Mouse (Mus musculus) 3T3-L1 (cell line): Measurements from ENCODE around the gene Bcas3.

Experiments
- DNase-seq: peaks from one replicate; pipeline ENCODE4 v3.0.0-alpha.2; 2015; ENCODE audit warnings: low read depth, low spot score

The Bcas3 gene

DNA sequence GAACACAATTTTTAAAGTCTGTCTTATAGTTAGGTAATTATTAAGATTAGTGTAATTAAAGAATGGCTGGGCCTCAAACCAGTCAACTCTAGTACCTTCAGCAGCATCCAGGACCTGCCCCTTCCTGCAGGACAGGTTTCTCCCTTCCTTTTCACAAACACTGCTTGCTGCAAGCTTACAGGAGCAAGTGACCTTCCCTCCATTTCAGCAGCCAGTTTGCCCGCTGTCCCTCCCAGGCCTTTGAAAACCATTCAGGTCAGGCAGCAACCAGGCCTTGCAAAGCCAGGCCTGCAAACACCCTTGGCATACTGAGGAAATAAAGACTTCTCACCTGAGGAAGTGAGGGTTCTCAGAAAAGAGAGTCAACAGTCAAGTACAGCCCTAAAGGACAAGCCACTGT, 438.2 kb downstream of the Bcas3 start:
- DNase-seq = no peak

DNA sequence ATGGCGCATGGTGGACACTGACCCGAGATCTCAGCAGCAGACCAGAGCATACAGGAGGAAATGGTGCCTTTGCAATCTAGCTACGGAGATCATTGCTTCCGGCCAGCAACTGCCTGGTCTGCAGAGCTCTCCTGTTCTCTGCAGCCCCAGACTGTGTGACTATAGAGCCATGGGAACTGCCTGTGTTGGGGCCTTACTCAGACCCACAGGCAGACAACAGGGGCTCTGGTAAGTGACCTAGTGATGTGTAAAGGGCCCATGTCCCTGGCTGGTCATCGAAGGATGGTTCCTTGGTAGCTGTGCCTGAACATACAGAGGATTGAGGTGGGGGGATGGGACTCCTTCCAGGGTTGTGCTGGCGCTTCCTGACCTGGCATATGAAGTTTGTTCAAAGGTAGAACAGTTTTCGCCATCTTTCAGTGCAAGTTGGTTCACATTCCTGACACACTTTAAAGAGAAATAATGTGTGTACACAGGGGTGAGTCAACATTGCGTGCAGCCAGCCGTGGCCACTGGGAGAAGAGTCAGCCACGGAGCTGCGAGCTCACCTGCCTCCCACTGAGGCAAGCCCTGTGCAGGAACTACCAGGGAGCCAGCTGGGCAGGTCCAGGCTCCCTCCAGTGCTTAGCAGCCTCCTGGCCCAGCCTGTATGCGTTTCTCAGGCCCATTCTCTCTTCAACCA, 439.7 kb downstream of the Bcas3 start:
- DNase-seq = no peak

DNA sequence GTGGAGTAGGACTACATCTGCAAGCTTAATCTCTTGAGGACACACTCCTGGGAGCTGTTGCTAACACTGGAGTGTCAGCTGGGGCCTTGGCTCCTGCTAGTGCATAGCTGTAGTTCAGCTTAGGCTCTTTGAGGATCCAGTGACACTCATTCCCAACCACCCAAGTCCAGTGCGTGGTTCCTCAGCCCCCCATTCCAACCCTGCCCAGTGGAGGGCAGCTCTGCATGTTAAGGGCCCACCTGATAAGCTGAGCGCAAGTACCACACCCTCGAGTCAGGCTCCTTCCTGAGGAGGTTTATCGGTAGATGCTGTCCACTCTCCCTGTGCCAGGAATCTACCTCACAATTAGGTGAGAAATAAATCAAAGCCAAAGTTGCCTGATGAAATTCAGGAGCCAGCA, 446.5 kb downstream of the Bcas3 start:
- no peak for DNase-seq

DNA sequence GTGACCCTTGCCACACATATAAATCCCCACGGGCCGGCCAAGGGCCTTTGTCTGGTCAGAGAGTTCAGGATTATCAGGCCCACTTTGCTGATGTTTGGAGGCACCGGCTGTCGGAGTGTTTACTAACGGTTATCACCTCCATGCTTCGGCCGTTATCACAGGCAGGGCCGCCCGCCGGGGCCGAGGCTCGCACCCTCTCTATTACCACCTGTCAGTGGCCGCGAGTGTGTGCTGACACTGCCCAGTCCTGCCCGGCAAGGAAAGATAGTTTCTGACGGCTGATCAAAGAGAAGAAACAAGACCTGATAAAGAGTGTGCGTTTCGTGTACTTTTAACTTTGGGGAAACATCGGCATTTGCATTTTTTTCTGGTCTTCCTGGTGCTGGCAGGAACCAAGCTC, 446.9 kb downstream of the Bcas3 start:
- no peak for DNase-seq

DNA sequence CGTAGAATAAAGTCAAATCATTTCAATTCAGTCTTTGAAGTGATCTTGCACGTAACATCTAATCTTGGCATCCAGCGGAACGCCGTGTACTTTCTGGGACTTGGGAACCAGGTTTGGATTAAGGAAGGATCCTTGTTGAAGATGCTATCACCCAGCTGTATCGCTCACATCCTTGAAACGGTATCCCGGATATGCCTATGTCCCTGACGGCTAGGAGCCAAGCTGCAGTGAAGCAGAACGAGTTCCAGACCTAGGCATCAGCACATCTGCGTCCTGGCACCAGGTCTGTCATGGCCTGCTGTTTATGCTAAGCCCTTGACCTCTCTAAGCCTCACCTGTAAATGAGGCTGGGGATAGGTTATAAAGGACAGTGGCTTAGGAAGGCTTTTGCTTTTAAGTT, 447.4 kb downstream of the Bcas3 start:
- DNase-seq = no peak

DNA sequence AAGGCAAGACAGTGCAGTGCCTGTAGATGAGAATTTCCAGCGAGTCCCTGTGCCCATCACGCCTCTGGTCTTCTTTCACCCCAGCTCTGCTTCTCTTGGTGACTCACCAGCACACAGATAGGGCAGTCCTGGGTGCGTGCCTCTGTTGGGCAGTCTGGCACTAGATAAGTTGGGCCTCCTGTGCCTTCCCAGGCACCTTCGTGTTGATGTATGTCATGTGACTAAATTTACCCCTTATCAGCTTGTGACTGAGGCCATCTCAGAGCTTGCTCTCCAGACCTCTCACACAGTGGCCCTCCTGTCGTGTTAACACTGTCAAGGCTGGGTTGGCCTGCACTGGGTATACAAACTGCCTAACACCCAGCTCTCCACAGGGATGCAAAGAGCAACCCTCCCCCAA, 451.1 kb downstream of the Bcas3 start:
- no peak for DNase-seq

DNA sequence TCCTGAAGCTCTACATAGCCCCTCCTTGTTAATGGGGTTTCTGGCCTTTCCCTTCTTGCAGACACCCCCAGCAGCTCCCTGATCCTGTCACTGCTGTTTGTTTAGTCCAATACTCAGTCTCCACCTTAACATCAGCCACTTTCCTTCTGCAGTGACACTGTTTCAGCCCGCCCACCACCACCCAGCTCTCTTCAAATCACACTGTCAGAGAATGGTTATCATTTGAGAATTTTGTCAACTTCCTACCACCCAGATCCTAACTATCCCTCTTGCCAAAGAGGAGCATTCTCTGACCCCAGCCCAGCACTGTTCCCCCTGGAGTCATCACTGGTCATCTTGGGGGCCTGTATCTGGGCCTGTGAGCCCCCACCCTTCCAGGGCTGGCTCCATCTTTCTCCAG, 452.8 kb downstream of the Bcas3 start:
- DNase-seq = no peak

DNA sequence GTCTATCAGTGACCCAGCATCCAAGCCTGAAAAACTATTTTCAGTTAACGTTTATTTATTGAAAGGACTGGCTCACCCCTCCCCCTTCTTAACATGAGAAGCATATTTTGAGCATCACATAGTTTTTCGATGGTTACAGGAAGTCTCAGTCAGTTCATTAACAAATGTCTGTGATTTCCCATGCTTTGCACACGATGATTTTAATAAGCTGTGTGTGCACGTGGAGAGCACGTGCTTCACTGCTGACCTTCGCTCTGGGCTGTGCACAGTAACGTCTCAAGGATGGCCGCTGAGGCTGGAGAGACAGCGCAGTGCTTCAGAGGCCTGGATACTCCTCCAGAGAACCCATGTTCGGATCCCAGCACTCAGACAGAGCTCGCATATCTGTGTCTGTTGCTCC, 454.4 kb downstream of the Bcas3 start:
- no peak for DNase-seq

DNA sequence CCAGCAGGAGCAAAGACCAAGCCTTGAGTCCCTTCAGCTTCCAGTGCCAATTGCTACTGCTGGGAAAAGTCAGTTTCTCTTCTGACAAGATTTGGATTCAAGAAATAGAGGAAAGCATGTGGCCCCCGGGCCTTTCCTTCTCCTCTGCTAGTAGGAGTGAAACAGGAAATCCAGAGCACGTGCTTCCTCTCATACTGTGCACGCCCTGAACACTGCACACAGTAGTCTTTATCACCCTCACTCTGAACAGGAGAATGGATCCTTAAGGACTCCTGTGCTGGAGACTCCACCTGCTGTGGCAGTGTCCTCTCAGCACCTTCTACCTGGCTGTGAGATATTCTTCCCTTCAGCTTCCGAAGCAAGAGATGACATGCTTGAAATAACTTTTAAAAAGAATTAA, 458.3 kb downstream of the Bcas3 start:
- no peak for DNase-seq

DNA sequence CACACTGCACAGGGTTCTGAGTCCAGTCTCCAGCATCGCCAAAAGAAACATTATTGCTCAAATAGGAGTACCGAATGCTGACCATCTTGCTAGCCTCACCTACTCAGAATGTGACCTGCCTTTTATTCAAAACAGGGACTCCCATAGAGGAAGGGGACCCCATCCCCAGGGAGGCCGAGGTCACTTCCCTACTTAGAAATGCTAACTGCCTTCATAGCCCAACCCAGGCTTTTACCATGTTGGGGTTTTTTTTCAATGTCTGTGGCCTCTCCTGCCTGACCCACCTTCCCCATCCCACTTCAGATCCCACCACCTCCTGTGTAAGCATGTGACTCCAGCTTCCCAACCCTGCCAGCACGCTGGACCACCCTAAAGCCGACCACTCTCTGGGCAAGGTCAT, 458.7 kb downstream of the Bcas3 start:
- no peak for DNase-seq

DNA sequence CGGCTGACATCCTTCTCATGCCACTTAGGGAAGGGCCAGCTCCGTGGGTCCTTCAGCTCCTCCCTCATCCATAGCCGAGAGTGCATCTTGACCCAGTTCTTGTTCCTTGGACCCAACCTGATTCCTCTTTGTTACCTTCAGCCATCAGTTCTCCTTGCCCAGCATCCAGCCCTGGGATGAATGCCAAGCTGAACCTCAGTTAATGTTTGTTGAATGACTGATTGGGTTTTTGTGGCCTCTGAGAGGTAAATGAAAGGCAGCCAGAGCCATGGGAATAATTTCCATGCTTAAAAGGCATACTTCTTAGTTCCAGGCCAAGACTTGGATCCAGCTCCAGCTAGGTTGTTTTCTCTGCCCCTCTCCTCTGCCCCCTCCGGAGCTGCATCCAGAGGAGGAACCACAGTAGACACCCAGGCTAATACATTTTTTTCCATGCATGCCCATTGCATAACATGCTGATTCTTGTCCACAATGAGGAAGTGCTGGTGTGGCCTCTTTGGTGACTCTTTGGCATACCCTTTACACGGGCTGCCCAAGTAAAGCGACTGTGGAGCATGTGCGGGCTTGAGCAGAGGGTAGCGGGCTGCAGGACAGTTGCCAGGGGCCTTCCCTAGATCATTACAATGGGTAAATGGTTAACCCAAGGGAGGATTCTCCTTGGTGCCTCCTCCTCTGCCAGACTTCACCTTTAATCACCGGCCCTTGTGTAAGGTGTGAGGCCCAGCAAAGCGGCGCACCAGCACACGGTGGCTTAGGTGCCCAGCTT, 459.4 kb downstream of the Bcas3 start:
- DNase-seq = no peak

DNA sequence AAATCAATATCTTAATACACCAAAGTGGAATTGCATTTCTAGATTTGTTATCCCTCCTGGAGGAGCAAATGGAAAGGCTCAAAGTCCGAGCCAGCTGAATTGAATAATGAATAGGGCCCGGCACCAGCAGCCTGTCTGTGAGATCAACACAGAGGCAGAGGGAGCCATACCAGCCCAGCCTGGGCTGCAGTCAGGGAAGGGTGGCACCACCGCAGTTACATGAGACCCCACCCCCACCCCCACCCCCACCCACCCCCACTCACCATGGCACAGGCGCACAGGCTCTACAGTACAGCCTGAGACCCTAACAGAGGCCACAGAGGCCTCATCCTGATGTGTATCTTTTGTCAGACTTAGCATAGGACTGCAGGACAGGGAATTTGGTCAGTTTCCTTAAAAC, 461.7 kb downstream of the Bcas3 start:
- no peak for DNase-seq

DNA sequence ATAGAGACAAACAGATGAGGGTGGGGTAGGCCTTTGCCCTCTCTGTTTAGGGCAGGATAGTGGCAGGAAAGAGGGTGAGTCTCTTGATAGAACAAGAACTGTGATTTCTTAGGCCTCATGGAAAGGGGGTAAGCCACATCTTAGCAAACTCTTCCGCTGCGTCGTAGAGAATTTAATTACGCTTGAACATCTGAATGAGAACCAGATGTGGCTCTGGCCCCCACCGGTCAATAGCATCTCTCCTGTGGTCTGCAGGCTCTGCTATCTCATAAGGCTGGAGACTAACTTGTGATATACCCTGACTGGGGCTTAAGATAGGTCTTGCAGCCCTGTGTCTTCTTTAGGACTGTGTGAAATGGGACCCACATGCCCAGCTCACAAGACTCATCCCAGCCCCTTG, 463.5 kb downstream of the Bcas3 start:
- no peak for DNase-seq

DNA sequence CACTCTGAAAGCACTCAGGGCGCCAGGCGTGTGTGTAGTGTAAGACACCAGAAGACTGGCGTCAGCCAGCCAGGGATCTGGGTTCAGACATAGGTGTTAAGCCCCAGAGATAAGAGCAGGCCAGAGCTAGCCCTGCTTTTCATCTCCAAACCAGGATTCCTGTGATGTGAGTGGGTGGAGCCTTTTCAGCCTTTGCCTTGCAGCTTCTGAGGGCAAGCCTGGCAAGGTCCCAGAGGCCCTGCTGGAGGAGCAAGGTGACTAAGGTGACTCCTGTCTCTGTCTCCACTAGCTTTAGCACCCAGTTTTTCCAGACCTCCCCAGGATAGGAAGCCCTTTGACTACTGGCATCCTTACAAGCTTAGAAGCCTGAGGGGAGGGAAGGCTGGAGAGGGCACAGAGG, 465.4 kb downstream of the Bcas3 start:
- DNase-seq = no peak

DNA sequence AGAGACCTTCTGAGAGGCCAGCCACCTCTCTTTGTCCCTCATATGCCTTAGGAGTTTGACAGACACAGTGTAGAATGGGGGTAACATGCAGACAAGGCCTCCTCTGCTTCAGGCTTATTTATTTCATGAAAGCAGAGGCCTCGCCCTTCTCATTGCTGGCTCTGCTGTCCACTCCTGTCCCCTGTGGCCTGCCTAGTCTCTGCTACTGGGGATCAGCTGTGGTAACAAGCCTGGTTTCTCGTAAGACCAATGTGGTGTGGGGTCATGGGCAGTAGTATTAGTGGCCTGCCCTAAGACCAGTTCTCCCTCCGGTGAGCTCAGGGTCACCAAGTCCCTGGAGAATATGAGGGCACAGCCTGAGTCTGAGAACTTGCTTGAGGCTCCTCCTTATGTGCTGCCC, 468.0 kb downstream of the Bcas3 start:
- DNase-seq = no peak

DNA sequence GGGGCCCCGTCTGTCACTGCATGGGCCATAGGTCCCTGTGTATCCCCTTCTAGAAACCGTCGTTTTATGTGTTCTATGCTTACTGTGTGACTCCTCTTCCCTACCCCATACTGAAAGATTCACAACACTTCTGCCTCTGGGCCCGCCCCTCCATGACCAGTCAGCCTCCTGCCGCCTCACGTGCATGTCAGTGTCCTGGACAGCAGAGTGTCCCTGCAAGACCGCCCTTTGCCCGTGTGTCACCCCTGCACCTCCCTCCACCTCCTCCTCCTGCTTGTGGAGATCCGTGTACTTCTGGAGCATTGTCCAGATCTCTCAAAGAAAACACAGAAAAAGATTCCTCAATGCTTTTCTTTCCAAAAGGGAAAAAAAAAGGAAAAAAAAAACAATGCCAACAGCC, 468.7 kb downstream of the Bcas3 start:
- DNase-seq = no peak

DNA sequence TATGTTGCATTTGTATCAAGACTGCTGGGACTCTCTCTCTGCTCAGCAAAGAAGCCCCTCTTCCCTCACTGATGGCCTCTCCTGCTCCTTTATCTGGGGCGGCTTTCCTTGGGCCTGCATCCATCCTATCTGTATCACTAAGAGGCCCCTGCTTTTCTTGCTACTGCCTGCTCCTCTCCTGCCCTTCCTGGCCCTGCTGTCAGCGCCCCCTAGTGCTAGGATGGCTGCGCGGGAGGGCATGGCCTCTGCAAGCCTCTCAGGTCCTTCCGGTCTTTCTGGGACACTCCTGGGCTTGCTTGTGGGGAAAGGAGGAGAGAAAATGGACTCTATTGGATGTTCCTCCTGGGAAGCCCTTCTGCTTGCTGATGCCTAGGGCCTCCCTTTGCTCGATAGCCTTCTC, 470.2 kb downstream of the Bcas3 start:
- DNase-seq = peak; percentile 69

DNA sequence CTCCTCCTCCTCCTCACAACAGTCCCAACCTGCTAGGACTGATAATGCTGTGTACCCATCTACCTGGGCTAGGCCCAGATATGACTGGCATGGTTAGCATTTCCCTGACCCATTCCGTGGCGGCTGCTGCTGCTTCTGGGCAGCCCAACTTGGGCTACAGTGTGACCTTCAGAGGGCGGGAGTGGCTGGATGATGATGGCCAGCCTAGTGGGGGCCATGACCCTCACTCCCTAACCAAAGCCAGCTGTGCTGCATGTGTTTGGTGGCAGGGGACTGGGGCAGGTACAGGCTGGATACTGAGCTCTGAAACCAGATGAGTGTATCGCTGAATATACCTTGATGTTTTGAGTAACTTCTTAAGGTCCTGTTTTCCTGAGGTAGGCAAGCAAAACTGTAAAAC, 470.8 kb downstream of the Bcas3 start:
- no peak for DNase-seq

DNA sequence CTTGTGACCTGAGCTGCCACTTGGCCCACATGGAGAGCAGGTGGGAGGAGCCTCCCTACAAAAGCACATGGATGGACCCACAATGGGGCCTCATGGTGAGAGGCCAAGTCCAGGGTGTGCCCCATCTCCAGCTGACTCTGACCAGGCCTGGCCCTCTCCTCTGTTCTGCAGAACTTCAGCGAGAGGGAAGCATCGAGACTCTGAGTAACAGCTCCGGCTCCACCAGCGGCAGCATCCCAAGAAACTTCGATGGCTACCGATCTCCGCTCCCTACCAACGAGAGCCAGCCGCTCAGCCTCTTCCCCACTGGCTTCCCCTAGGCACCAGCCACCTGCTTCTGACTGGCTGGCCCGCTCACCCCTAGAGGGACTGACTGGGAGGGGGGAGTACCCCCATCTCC, 472.1 kb downstream of the Bcas3 start:
- DNase-seq = no peak

DNA sequence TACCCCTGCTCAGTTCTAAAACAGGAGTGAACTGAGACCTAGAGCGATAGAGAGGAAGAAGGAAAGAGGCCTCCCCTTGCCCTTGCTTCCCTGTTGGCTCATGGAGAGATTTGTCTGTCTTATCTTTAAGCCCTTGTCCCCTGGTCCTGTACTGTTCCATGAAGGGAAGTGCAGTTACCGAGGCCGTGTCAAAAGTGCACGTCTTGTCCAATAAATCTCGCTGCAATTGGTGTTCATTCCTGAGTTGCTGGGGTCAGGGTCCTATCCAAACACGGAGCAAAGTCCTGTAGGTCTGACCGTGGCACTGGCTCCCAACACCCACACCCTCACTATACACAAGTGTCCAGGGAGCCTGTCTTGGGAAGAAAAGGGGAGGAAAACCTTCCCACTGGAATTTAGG, 472.9 kb downstream of the Bcas3 start:
- no peak for DNase-seq

DNA sequence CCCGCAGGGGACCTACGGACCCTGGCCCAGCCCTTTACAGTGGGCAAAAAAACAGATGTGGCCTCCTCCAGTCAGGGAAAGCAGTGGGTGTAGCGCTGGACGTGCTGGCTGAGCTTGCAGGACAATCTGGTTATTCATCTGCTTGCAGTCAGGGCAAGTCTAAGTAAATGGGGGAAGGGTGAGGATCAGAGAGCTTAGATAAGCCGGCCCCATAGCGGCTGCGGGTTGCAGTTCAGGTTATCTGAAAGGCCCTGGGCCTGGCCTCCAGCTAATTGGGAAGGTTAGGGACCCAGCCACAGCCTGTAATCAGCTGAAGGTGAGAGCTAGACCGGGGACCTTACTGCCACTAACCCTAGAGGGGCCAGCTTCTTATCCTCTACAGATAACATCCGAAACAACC, 474.4 kb downstream of the Bcas3 start:
- no peak for DNase-seq

DNA sequence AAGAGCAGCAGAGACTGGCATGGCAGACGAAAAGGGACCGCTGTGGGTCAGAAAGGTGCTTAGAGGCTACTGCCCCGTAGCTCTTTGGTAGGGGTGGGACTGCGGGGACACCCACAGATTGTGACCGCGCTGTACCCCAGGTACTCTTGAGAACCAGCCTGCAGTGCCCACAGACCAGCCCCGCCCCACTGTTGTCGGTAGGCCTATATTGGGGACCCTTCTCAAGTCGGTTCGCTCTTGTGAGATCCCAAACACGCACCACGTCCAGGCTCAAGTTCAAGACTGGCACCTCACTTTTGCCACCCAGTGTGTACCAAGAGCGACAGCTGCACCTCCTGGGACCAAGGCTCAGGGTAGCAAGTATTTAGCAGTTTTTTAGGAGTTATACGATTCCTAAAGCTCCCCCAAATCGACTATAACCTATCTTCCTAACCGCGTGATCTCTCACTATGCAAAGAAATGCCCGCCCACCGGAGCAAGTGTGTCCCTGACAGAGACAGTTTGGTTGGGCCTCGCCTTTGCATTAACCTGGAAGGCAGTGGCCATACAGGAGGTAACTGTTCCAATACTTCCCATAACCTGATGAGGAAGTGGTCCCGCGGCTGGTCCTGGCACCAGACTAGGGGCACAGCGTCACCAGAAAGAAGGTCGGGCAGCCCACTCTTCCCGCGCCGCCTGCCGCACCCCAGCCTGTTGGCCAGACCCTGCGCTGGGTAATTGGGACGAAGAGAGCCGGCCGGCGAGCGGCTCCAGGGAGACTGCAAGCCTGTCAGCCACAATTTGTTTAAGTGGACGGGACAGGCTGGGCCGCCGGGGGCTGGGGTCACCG, 475.9 kb downstream of the Bcas3 start:
- no peak for DNase-seq
